Mouse (Mus musculus): ENCODE results near the gene Stim1.
"Not testable (repeated sequence)": the region's sequence is repeated elsewhere in the genome, so short reads cannot be mapped to it uniquely, and the experiment has no call there.

Stim1 gene

DNA sequence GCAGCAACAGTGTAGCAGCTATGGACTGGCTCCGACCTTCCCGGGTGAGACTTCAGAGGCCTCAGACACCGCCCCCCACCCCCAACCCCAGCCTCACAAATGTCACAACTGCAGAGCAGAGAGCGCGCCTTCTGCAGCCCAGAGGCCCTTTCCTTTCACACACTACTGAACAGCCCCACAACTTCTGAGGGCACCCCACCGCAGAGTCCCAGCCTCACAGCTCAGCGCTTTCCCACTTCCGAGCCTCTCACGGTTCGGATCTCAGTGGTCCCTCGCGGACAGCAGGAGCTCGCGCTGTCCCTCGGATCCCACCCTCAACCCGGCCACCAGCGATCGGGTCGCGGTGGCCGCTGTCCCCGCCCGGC is 18.1 kb upstream of the Stim1 start:
- DNase-seq (ENCODE audit: low read depth, low spot score) = peak; percentile 30

- peak; percentile 51 for DNase-seq (ENCODE audit: low read depth, low spot score)
Observed at GRCm38 (mm10) chr7:102249896-102250630, 17.5 kb upstream of the Stim1 start.

- DNase-seq (ENCODE audit: low read depth, low spot score) = peak; percentile 80
Observed at GRCm38 (mm10) chr7:102250631-102251214, 16.9 kb upstream of the Stim1 start.

GRCm38 (mm10) chr7:102253631-102254030 is 14.0 kb upstream of the Stim1 start:
- DNase-seq (ENCODE audit: low read depth, low spot score) = no peak

GRCm38 (mm10) chr7:102255954-102256353 is 11.7 kb upstream of the Stim1 start, which contains the start of gene Rhog:
Gene Rhog, minus strand, starts transcription at chr7:102256054.
- DNase-seq (ENCODE audit: low read depth, low spot score) = no peak

DNA sequence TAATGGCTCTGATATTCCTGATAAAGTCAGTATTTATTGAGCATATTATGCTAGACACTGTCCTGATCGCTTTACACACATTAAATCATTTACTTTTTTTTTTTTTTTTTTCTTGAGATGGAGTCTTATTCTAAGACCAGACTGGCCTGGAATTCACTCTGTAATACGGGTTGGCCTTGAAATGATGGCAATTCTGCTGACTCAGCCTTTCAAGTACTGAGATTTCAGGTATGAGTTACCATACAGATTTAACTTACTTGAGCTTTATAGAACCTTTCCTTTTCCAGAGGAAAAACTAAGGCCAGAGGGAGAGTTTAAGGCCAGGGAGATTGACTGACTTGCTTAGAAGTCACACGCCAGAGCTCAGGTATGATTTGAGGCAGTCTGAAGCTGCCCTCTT is 11.0 kb upstream of the Stim1 start:
- no peak for DNase-seq (ENCODE audit: low read depth, low spot score)

GRCm38 (mm10) chr7:102258189-102258588 is 9.4 kb upstream of the Stim1 start:
- peak; percentile 67 for DNase-seq (ENCODE audit: low read depth, low spot score)

DNA sequence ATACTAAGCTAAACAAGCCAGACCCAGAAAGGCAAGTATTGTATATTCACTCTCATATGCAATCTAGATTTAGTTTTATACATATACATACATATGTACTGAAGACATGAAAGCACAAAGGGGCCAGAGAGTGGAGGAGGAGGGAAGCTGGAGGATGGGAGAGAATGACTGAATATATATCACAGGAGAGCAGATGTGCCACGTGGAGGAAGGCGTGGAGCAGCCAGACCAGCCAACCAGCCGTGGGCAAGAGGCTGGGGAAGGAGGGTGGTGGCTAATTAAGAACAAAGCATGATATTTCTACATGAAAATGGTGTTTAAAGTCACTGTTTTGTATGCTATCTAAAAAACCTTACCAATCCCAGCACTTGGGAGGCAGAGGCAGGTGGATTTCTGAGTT is 8.9 kb upstream of the Stim1 start:
- no peak for DNase-seq (ENCODE audit: low read depth, low spot score)

DNA sequence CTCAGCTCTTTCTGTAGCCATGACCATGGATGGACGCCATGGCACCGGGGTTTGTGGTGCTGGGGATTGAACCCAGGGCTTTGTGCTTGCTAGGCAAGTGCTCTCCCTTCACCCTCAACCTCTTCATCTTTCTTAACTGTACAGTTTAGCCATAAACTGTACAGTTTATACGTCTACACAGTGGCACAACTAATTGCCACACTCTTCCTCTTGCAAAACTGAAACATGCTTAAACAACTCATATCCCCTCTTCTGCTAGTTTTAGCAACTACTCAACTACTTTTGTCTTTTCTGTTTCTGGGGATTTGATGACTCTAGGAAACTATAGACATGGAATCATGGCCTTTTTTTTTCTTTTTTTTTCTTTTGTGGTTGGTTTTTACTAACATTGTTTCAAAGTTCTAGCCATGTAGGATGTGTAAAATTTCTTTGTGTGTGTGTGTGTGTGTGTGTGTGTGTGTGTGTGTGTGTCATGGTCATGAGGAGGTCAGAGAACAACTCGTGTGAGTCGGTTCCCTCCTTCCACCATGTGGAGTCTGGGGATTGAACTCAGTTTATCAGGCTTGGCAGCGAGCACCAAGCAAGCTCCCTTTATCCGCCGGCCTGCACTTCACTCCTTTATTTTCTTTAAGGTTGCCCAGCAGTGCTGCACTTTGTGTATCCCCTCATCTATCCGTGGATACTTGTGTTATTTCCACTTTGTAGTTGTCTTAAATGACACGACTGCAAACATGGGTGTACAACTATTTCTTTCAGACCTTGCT is 7.7 kb upstream of the Stim1 start:
- DNase-seq (ENCODE audit: low read depth, low spot score) = no peak

DNA sequence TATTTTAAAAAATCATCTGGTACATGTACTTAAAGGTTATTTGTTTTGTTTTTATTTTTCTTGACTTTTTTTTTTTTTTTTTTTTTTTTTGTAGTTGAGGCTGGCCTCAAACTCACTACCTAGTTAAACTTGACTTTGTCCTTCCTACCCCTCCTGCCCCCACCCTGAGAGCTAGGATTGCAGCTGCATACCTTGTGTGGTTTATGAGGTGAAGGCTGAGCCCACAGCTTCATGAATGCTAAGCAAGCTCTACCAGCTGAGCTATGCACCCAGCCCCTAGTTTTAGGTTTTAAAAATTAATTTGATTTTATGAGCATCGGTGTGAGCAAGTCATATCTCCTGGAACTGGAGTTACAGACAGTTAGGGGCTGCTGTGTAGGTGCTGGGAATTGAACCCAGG is 7.1 kb upstream of the Stim1 start:
- no peak for DNase-seq (ENCODE audit: low read depth, low spot score)

DNA sequence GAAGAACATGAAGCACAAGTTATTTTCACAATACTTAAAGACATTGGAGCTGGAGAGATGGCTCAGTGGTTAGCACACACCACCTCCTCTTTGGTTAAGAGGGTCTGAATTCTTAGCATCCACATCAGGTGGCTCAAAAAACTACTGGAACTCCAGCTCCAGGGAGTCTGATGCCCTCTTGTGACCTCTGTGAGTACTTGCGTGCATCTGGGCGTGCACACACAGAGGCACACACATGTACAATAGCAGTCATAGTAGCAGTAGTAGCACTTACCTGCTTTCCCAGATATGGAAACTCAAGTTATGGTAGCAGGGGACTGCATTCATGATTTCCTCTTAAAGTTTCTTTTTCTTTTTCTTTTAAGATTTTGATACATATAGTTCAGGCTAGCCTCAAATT is 4.6 kb upstream of the Stim1 start:
- no peak for DNase-seq (ENCODE audit: low read depth, low spot score)

DNA sequence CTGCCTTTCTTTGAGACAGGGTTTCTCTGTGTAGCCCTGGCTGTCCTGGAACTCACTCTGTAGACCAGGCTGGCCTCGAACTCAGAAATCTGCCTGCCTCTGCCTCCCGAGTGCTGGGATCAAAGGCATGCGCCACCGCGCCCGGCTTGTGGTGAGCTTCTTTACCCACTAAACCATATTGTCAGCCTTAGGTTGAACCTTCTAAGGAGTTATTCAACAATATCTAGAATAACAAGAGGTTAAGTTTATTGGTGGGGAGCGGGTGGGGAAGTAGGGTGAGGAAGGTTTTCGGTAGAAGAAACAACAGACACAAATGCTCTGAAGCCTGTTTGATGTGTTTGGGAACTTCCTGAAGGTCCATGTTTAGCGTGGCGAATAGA is 1.6 kb upstream of the Stim1 start:
- not testable (repeated sequence) for DNase-seq (ENCODE audit: low read depth, low spot score)

DNA sequence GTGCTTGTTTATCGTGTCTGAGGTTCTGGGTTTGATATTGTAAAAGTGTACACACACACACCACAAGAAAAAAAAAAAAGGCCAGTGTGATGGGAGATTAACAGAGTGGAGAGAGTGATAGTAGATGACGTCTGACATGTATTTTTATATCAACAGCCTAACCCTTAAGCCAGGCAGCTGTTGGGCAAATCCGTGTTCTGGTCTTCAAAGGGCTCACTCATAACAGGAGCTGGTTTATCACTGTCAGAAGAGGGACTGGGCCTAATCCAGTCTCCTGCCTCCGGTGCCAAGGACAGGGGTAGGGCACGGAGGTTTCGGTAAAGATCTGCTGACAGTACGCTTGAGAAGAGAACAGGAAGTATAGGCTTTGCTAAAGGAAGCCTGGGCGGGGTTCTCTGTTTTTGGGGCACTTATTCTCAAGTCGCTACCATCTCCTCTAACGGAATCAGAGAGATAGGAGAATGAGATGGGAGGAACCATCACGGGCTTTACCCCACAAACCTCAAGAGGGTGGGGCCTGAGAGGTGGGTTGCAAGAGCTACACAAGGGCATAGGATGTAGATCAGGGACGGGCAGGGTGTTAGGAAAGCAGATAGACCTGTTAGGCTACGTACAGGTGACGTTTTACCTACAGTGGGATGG is 1.1 kb upstream of the Stim1 start:
- peak; percentile 58 for DNase-seq (ENCODE audit: low read depth, low spot score)

GRCm38 (mm10) chr7:102267113-102267579 is 460 bp upstream of the Stim1 start:
- DNase-seq (ENCODE audit: low read depth, low spot score) = peak; percentile 92

DNA sequence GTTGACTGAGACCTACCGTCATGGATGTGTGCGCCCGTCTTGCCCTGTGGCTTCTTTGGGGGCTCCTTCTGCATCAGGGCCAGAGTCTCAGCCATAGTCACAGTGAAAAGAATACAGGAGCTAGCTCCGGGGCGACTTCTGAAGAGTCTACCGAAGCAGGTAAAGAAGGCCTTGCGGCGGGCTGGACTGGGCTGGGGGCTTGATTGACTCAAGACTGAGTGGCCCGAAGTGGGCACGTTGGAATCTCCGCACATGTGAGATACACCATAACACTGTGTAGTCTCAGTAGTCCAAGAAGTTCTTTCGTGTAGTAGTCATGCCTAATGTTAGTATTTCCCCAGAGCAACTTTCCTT is 766 bp downstream of the Stim1 start:
- no peak for DNase-seq (ENCODE audit: low read depth, low spot score)

GRCm38 (mm10) chr7:102272422-102272948 is 4.9 kb downstream of the Stim1 start:
- DNase-seq (ENCODE audit: low read depth, low spot score) = no peak

- no peak for DNase-seq (ENCODE audit: low read depth, low spot score)
Observed at GRCm38 (mm10) chr7:102281403-102281802, 13.8 kb downstream of the Stim1 start.

DNA sequence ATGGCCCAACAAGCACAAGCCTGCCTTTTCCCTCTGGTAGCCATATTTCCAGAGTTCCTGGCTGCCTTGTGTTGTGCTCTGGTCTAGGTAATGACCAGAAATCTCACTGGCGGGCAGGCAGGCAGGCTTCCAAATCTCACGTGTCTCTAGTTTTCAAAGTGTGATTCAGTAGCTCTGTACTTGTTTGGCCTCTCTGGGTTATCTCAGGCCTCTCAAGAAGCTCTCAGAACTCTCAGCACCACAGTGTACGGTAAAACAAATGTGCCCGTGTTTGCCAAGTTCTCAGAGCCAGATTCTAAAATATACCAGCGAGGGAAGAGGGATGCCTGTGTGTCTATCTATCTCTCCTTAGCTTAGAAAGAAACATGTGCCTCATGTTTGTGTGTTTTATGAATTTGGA is 14.7 kb downstream of the Stim1 start:
- DNase-seq (ENCODE audit: low read depth, low spot score) = no peak

DNA sequence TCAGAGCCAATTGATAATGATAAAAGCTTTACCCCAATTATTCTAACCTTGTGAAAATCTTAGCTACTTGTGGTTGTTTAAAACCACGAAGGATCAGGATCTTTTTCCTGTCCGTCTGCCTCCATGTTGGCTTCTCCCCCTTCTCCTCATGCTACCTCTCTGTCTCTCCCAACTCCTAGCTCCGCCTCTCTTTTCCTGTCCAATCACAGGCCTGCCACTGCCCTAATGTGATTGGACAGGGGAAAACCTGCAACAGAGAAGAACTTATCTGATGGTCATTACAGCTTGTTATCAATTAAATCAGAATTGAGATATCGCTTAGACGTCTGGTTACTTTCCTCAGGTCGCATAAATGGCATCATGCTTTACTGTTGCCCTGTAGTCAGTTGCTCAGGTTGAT is 21.9 kb downstream of the Stim1 start:
- DNase-seq (ENCODE audit: low read depth, low spot score) = no peak

- no peak for DNase-seq (ENCODE audit: low read depth, low spot score)
Observed at GRCm38 (mm10) chr7:102292228-102292627, 24.6 kb downstream of the Stim1 start.

DNA sequence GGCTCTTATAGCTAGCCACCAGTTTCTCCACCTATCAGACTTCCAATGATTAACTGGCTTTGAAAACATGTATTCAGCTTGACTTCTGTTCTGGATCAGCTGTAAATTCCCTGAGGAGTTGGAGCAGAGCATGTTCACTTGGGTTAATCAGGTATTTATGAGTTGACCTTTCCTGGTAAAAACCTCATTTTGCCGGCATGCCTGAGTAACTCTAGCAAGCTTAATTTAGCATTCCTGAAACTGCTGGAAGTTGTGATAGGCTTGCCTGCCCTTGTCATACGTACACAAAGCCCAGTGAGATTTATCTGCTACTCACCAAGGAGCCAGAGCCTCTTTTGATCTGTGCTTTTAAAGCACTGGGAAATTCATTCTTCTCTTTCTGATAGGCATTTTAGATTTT is 25.6 kb downstream of the Stim1 start:
- DNase-seq (ENCODE audit: low read depth, low spot score) = no peak

DNA sequence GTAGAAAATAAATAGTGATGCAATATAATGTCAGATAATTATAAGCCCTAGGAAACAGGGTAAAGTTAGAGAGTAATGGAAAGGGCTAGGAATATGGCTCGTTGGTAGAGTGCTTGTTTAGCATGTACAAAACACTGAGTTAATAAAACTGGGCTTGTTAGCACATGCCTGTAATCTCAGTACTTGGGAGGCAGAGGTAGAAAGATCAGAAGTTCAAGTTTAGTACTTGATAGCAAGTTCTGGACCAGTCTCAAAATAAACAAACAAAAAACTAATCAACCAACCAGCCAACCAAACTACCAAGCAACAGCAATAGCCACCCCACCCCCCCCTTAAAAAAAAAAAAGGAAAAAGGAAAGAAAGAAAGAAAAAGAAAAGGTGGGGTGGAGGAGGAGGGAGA is 33.2 kb downstream of the Stim1 start:
- no peak for DNase-seq (ENCODE audit: low read depth, low spot score)
